Mouse (Mus musculus): ENCODE measurements around the gene Ttc33. TPM values are rescaled to one million over a fixed set of nuclear protein-coding genes. Genes with fewer than 3 reads are reported as not detected.

Gene Ttc33
- 10 to 100 TPM; 63.1 to 73.6 (median 71.3) TPM for total RNA-seq (2022)

GRCm38 (mm10) chr15:5185366-5186292 is at the start of gene Ttc33:
Ttc33 (plus strand) TSS chr15:5185525.
- DNase-seq (ENCODE audit: low spot score in 2 of 2): peak; percentile 62 to 69

GRCm38 (mm10) chr15:5138021-5138856 is 47.1 kb upstream of the Ttc33 start:
- DNase-seq (ENCODE audit: low spot score in 2 of 2): no peak

- no peak for DNase-seq (ENCODE audit: low spot score in 2 of 2)
Observed at GRCm38 (mm10) chr15:5139366-5139765, 46.0 kb upstream of the Ttc33 start.

GRCm38 (mm10) chr15:5139863-5140262 is 45.5 kb upstream of the Ttc33 start:
- no peak for DNase-seq (ENCODE audit: low spot score in 2 of 2)

GRCm38 (mm10) chr15:5140357-5140756 is 45.0 kb upstream of the Ttc33 start:
- no peak for DNase-seq (ENCODE audit: low spot score in 2 of 2)

GRCm38 (mm10) chr15:5142047-5142446 is 43.3 kb upstream of the Ttc33 start:
- no peak for DNase-seq (ENCODE audit: low spot score in 2 of 2)

GRCm38 (mm10) chr15:5142714-5143113 is 42.6 kb upstream of the Ttc33 start:
- DNase-seq (ENCODE audit: low spot score in 2 of 2): no peak

- peak; percentile 41 to 52 for DNase-seq (ENCODE audit: low spot score in 2 of 2)
Observed at GRCm38 (mm10) chr15:5143361-5144020, 41.8 kb upstream of the Ttc33 start, which contains the start of gene Prkaa1. Prkaa1 (plus strand) TSS chr15:5143861.

GRCm38 (mm10) chr15:5144021-5144778 is 41.1 kb upstream of the Ttc33 start:
- peak; percentile 12 to 39 for DNase-seq (ENCODE audit: low spot score in 2 of 2)

- DNase-seq (ENCODE audit: low spot score in 2 of 2): no peak
Observed at GRCm38 (mm10) chr15:5145196-5145945, 40.0 kb upstream of the Ttc33 start.

GRCm38 (mm10) chr15:5149187-5149586 is 36.1 kb upstream of the Ttc33 start:
- DNase-seq (ENCODE audit: low spot score in 2 of 2): no peak

GRCm38 (mm10) chr15:5152171-5152570 is 33.2 kb upstream of the Ttc33 start:
- DNase-seq (ENCODE audit: low spot score in 2 of 2): no peak

GRCm38 (mm10) chr15:5154621-5155020 is 30.7 kb upstream of the Ttc33 start:
- DNase-seq (ENCODE audit: low spot score in 2 of 2): no peak

- DNase-seq (ENCODE audit: low spot score in 2 of 2): no peak
Observed at GRCm38 (mm10) chr15:5155093-5155492, 30.2 kb upstream of the Ttc33 start.

GRCm38 (mm10) chr15:5156355-5156754 is 29.0 kb upstream of the Ttc33 start:
- DNase-seq (ENCODE audit: low spot score in 2 of 2): no peak

- no peak for DNase-seq (ENCODE audit: low spot score in 2 of 2)
Observed at GRCm38 (mm10) chr15:5157386-5157785, 27.9 kb upstream of the Ttc33 start.

GRCm38 (mm10) chr15:5158827-5159226 is 26.5 kb upstream of the Ttc33 start:
- DNase-seq (ENCODE audit: low spot score in 2 of 2): peak in 1 of 2 experiments; percentile 10

GRCm38 (mm10) chr15:5165121-5165773 is 20.1 kb upstream of the Ttc33 start:
- no peak for DNase-seq (ENCODE audit: low spot score in 2 of 2)

GRCm38 (mm10) chr15:5173217-5173820 is 12.0 kb upstream of the Ttc33 start:
- no peak for DNase-seq (ENCODE audit: low spot score in 2 of 2)

Data from gastrocnemius, adult 8-10 months (tissue).